In the genomic region with DNA sequence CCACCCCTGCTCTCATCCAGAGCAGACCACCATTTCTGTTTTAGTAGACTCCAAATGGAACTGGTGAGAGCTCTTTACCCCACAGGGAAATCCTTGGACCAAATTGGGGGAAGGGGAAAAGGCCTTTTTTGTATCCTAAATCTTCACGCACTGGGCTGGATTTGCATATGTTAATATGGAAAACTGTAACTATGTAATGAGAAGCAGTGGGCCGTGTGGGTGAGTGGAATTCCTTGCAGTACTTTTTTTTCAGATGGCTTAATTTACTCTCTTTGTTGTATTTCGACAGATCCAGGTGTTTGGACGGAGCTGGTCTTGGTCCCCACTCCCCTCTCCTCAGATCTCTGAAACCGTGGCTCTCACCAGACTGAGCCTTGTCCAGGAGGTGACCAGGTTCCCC, we compare ENCODE assay signal across 18 mouse cellular contexts.
"Had no signal": no experiment of that assay in that cellular context is flagged by ENCODE, and none has a peak within 500 bp of the region (broad histone marks: within the 10 kb centered on the region; RNA-seq: fewer than 3 reads in every experiment).

No protein-coding gene starts in this region.

- H3K9ac ChIP-seq: liver, embryonic 12.5 days; liver, embryonic 15.5 days; midbrain, embryonic 12.5 days had no signal

- H3K27ac ChIP-seq: kidney, postnatal 0 days; liver, embryonic 12.5 days; liver, embryonic 15.5 days; macrophage; midbrain, embryonic 12.5 days had no signal

- H3K4me2 ChIP-seq: liver, embryonic 12.5 days; liver, embryonic 15.5 days; midbrain, embryonic 12.5 days had no signal

- H3K27me3 ChIP-seq: midbrain, embryonic 12.5 days had no signal

- H3K9me3 ChIP-seq: liver, embryonic 12.5 days; liver, embryonic 15.5 days; midbrain, embryonic 12.5 days had no signal

- H3K36me3 ChIP-seq: liver, embryonic 12.5 days; liver, embryonic 15.5 days; midbrain, embryonic 12.5 days had no signal

- H3K4me3 ChIP-seq: liver, embryonic 12.5 days; liver, embryonic 15.5 days; midbrain, embryonic 12.5 days had no signal

- ATAC-seq: intestine, embryonic 16.5 days; liver, embryonic 12.5 days; midbrain, embryonic 16.5 days had no signal

- H3K4me1 ChIP-seq: liver, embryonic 12.5 days; liver, embryonic 15.5 days had no signal

- DNase-seq: kidney, adult 18-20 months; kidney, adult 9 months; kidney, postnatal 25 days; layer of hippocampus, postnatal 36 days; liver; lung, adult 18-20 months; retina, postnatal 1 day; right cerebral cortex, postnatal 25 days; spleen, adult 18-20 months; thymus, adult 18-20 months; thymus, postnatal 36 days had no signal
